Mouse (Mus musculus) brain, embryonic 14.5 days (tissue): ENCODE measurements at regions not wholly inside any gene's neighbourhood (a gene's known extent, or its start where the extent isn't known, plus 50 kb on each side); places are given as distances from the start of the nearest gene placed in this dataset.
A peak's percentile ranks its signal among the peaks of the same experiment; 100 is the strongest.

ENCODE experiments used
- DNase-seq: peaks from one replicate; pipeline ENCODE4 v3.0.0-alpha.2; 2011; ENCODE audit warnings: low read depth
- CTCF ChIP-seq: fragments of 200-500 bp; IDR thresholded peaks from 2 replicates; pipeline ENCODE4 v1.5.1; 2012; ENCODE audit warnings: inconsistent platforms, mild to moderate bottlenecking, moderate library complexity, borderline replicate concordance; ENCODE audit not compliant: insufficient read depth, insufficient read length; ENCODE audit errors: extremely low read depth
- POLR2A ChIP-seq: fragments of 200-500 bp; IDR thresholded peaks from 2 replicates; pipeline ENCODE4 v1.6.1; 2012; ENCODE audit warnings: mild to moderate bottlenecking, inconsistent platforms, borderline replicate concordance; ENCODE audit not compliant: poor library complexity, insufficient read depth, insufficient read length, severe bottlenecking; ENCODE audit errors: extremely low read depth

- TF ChIP-seq POLR2A (no peak), CTCF (no peak)
- peak; percentile 0 for DNase-seq
Measured at GRCm38 (mm10) chr12:113427339-113427738, 62.0 kb upstream of the Adam6b start.

GRCm38 (mm10) chr12:113428461-113428860 lies 60.9 kb upstream of the Adam6b start:
- no peak for DNase-seq
- TF ChIP-seq POLR2A (no peak), CTCF (no peak)

- DNase-seq, result no peak
- TF ChIP-seq POLR2A, result no peak
Measured at GRCm38 (mm10) chr12:113428901-113429300, 60.4 kb upstream of the Adam6b start.

GRCm38 (mm10) chr12:113430340-113430739 lies 59.0 kb upstream of the Adam6b start:
- no peak for TF ChIP-seq CTCF
- DNase-seq, result no peak
